Mouse (Mus musculus): ENCODE results near the gene Mau2. TPM values are rescaled to one million over a fixed set of nuclear protein-coding genes. Genes with fewer than 3 reads are reported as not detected.
A peak's percentile ranks its signal among the peaks of the same experiment; 100 is the strongest.
"Not testable (repeated sequence)": the region's sequence is repeated elsewhere in the genome, so short reads cannot be mapped to it uniquely, and the experiment has no call there.

Gene Mau2
- polyA plus RNA-seq, 1 experiment: 40.2 TPM

GRCm38 (mm10) chr8:69995776-69996588 is 46.6 kb downstream of the Mau2 start, which contains the start of gene Gatad2a:
Gatad2a (minus strand) TSS chr8:69996384.
- H3K4me3 ChIP-seq (ENCODE audit: low read depth, low read length): peak within 1 kb of the TSS; percentile 85
- H3K9me3 ChIP-seq (replicated peaks; ENCODE audit: control insufficient read depth, insufficient read depth, low read length, poor library complexity, severe bottlenecking): no peaks in the 10 kb centered on the region
- peaks cover 12% of the 10 kb centered on the region for H3K36me3 ChIP-seq (ENCODE audit: control insufficient read depth, insufficient read depth, low read length, poor library complexity, severe bottlenecking)
- H3K27me3 ChIP-seq (ENCODE audit: control insufficient read depth, insufficient read depth, low read length, poor library complexity, severe bottlenecking): no peaks in the 10 kb centered on the region
- TF ChIP-seq POLR2A (IDR thresholded peaks at IDR 0.05; ENCODE audit: insufficient read depth, low read length) (no peak), CTCF (IDR thresholded peaks at IDR 0.05; ENCODE audit: low read depth, low read length) (peak; percentile 11), EP300 (IDR thresholded peaks at IDR 0.05; ENCODE audit: insufficient read depth, low read depth, low read length) (no peak)
- peak within 1 kb of the TSS; percentile 95 for H3K9ac ChIP-seq (ENCODE audit: low read depth, poor library complexity, severe bottlenecking)
- H3K4me1 ChIP-seq (ENCODE audit: control insufficient read depth, insufficient read depth, low read length): peaks cover 1% of the 10 kb centered on the region
- peak within 1 kb of the TSS; percentile 75 for H3K27ac ChIP-seq (ENCODE audit: insufficient read depth, low read length)

DNA sequence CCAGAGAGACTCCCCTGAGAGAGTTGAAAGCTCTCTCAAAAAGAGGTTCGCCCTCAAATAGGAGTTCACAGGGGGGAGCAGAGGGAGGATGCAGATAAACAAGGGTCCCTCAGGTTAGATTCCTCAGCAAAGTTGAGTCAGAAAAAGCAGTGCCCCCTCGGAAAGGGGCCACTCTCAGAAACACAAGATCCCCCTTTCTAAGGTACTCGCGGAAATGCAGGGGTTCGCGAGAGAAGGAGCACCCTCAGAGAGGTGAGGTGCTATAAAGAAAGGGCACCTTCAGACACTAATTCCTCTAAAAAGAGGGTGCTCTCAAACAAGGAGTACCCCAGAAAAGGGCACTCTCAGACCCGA is 47.1 kb downstream of the Mau2 start:
- no peaks in the 10 kb centered on the region for H3K27me3 ChIP-seq (ENCODE audit: control insufficient read depth, insufficient read depth, low read length, poor library complexity, severe bottlenecking)
- peak overlapping the region; percentile 82 for H3K4me3 ChIP-seq (ENCODE audit: low read depth, low read length)
- H3K4me1 ChIP-seq (ENCODE audit: control insufficient read depth, insufficient read depth, low read length): no peaks in the 10 kb centered on the region
- no peak for TF ChIP-seq POLR2A (IDR thresholded peaks at IDR 0.05; ENCODE audit: insufficient read depth, low read length)
- no peak for TF ChIP-seq EP300 (IDR thresholded peaks at IDR 0.05; ENCODE audit: insufficient read depth, low read depth, low read length)
- TF ChIP-seq CTCF (IDR thresholded peaks at IDR 0.05; ENCODE audit: low read depth, low read length): no peak
- peak overlapping the region; percentile 75 for H3K27ac ChIP-seq (ENCODE audit: insufficient read depth, low read length)
- H3K36me3 ChIP-seq (ENCODE audit: control insufficient read depth, insufficient read depth, low read length, poor library complexity, severe bottlenecking): peaks cover 13% of the 10 kb centered on the region
- no peaks in the 10 kb centered on the region for H3K9me3 ChIP-seq (replicated peaks; ENCODE audit: control insufficient read depth, insufficient read depth, low read length, poor library complexity, severe bottlenecking)
- peak overlapping the region; percentile 95 for H3K9ac ChIP-seq (ENCODE audit: low read depth, poor library complexity, severe bottlenecking)

- H3K36me3 ChIP-seq (ENCODE audit: control insufficient read depth, insufficient read depth, low read length, poor library complexity, severe bottlenecking): peaks cover 16% of the 10 kb centered on the region
- not testable (repeated sequence) for H3K9me3 ChIP-seq (replicated peaks; ENCODE audit: control insufficient read depth, insufficient read depth, low read length, poor library complexity, severe bottlenecking); H3K9ac ChIP-seq (ENCODE audit: low read depth, poor library complexity, severe bottlenecking); H3K27ac ChIP-seq (ENCODE audit: insufficient read depth, low read length); H3K4me1 ChIP-seq (ENCODE audit: control insufficient read depth, insufficient read depth, low read length); H3K4me3 ChIP-seq (ENCODE audit: low read depth, low read length); H3K27me3 ChIP-seq (ENCODE audit: control insufficient read depth, insufficient read depth, low read length, poor library complexity, severe bottlenecking)
Observed at GRCm38 (mm10) chr8:69988936-69989335, 53.6 kb downstream of the Mau2 start.

DNA sequence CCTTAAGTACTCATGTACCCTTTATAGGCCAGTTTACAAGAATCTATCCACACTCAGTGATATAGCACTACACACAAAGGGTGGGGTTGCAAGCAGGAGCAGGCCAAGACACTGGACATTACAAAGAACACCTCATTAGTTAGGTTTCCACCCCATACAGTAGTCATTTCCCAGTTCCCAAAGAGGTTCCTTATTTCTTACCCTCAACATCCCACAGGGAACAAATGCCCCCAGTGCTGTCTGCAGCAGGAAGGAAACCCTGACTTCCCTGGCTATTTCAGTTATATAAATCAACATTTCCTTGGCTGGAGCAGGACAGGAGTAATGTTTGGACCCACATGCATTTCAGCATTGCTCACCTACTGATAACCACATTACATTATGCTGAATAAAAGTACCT is 54.8 kb downstream of the Mau2 start:
- no peak for TF ChIP-seq CTCF (IDR thresholded peaks at IDR 0.05; ENCODE audit: low read depth, low read length)
- no peak for TF ChIP-seq POLR2A (IDR thresholded peaks at IDR 0.05; ENCODE audit: insufficient read depth, low read length)
- no peak for TF ChIP-seq EP300 (IDR thresholded peaks at IDR 0.05; ENCODE audit: insufficient read depth, low read depth, low read length)
- Histone ChIP-seq H3K4me3 (ENCODE audit: low read depth, low read length) (no peak overlapping the region), H3K36me3 (ENCODE audit: control insufficient read depth, insufficient read depth, low read length, poor library complexity, severe bottlenecking) (peaks cover 16% of the 10 kb centered on the region)

DNA sequence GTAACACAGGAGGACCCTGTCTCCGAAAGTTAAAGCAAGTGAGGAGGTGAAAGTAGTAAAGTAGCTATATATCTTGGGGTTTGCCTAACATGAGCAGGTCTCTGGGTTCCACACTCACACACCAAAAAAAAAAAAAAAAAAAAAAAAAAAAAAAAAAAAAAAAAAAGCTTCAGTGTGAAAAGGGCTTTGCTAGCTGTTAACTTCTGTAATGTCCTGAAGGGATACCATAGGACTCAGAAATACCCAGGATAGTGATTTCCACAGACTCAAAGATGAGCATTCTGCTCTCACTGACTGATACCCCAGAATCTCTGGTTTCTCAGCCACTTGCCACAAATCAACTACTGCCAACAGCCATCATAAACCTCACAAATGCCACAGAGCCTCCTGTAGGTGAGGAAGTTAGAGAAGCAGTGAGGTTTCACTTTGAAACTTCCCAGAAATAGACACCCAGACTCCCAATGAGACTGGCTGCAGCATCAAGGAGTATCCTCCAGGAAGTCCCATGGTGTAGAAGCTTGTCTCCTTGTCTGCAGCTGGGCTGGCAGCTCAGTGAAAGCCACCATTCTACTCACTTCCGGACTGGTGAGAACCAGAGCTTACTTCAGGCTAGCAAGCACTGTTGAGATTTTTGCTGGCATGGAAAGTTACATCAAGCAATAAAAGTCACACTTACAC is 57.5 kb downstream of the Mau2 start:
- Histone ChIP-seq H3K36me3 (ENCODE audit: control insufficient read depth, insufficient read depth, low read length, poor library complexity, severe bottlenecking) (peaks cover 3% of the 10 kb centered on the region; the same call in 1 of the 2 replicates), H3K9me3 (replicated peaks; ENCODE audit: control insufficient read depth, insufficient read depth, low read length, poor library complexity, severe bottlenecking) (no peaks in the 10 kb centered on the region), H3K4me3 (ENCODE audit: low read depth, low read length) (no peak overlapping the region), H3K4me1 (ENCODE audit: control insufficient read depth, insufficient read depth, low read length) (no peaks in the 10 kb centered on the region), H3K9ac (ENCODE audit: low read depth, poor library complexity, severe bottlenecking) (no peak overlapping the region), H3K27ac (ENCODE audit: insufficient read depth, low read length) (no peak overlapping the region), H3K27me3 (ENCODE audit: control insufficient read depth, insufficient read depth, low read length, poor library complexity, severe bottlenecking) (no peaks in the 10 kb centered on the region; the same call in 1 of the 2 replicates)
- TF ChIP-seq POLR2A (IDR thresholded peaks at IDR 0.05; ENCODE audit: insufficient read depth, low read length): no peak
- TF ChIP-seq CTCF (IDR thresholded peaks at IDR 0.05; ENCODE audit: low read depth, low read length): no peak
- no peak for TF ChIP-seq EP300 (IDR thresholded peaks at IDR 0.05; ENCODE audit: insufficient read depth, low read depth, low read length)

More for the DNA sequence above, 54.8 kb downstream of the Mau2 start:
- H3K4me1 ChIP-seq (ENCODE audit: control insufficient read depth, insufficient read depth, low read length): no peaks in the 10 kb centered on the region
- H3K27ac ChIP-seq (ENCODE audit: insufficient read depth, low read length): no peak overlapping the region
- no peaks in the 10 kb centered on the region for H3K9me3 ChIP-seq (replicated peaks; ENCODE audit: control insufficient read depth, insufficient read depth, low read length, poor library complexity, severe bottlenecking)
- no peaks in the 10 kb centered on the region; the same call in 1 of the 2 replicates for H3K27me3 ChIP-seq (ENCODE audit: control insufficient read depth, insufficient read depth, low read length, poor library complexity, severe bottlenecking)
- no peak overlapping the region for H3K9ac ChIP-seq (ENCODE audit: low read depth, poor library complexity, severe bottlenecking)

GRCm38 (mm10) chr8:69978456-69978855 is 64.1 kb downstream of the Mau2 start:
- Histone ChIP-seq H3K4me3 (ENCODE audit: low read depth, low read length) (no peak overlapping the region), H3K9me3 (replicated peaks; ENCODE audit: control insufficient read depth, insufficient read depth, low read length, poor library complexity, severe bottlenecking) (no peaks in the 10 kb centered on the region), H3K4me1 (ENCODE audit: control insufficient read depth, insufficient read depth, low read length) (peaks cover 2% of the 10 kb centered on the region), H3K36me3 (ENCODE audit: control insufficient read depth, insufficient read depth, low read length, poor library complexity, severe bottlenecking) (no peaks in the 10 kb centered on the region), H3K27me3 (ENCODE audit: control insufficient read depth, insufficient read depth, low read length, poor library complexity, severe bottlenecking) (no peaks in the 10 kb centered on the region; the same call in 1 of the 2 replicates), H3K9ac (ENCODE audit: low read depth, poor library complexity, severe bottlenecking) (no peak overlapping the region), H3K27ac (ENCODE audit: insufficient read depth, low read length) (0 out of 2 replicates have a peak overlapping the region, but pooled peaks have one; percentile 54)
- no peak for TF ChIP-seq POLR2A (IDR thresholded peaks at IDR 0.05; ENCODE audit: insufficient read depth, low read length)
- TF ChIP-seq CTCF (IDR thresholded peaks at IDR 0.05; ENCODE audit: low read depth, low read length): no peak
- TF ChIP-seq EP300 (IDR thresholded peaks at IDR 0.05; ENCODE audit: insufficient read depth, low read depth, low read length): no peak

Data from ES-Bruce4 (cell line).